Mouse (Mus musculus): ENCODE data around the gene Slk.

Gene Slk

DNA sequence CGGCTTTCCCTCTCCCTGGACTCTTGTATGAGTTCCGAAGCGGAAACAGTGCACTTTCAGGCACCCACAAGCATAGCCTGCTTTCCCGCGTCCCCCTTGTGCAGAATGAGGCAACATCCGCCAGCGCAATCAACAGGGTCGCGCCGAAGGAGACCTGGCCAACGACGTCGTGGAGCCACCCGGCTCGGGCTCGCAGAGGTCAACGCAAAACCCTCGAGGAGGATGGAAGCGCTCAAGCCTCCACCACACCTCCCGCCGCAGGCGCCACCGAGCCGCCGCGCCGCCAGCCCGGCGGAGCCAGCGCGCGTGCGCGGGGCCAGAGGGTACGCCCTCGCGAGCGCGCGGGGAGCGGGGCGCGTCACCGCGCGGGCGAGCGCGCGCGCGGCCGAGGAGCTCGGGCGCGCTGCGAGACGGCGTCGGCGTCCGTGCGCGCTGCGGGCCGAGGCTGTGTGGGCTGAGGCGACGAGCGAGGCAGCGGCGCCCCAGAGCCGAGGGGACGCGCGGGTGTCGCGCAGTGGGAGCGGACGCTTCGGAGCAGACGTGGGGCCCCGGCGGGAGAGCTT lies at the start of gene Slk:
TSS of gene Slk (plus strand) at position 454 of the 563 bp plus-strand sequence.
- DNase-seq = peak; percentile 72

DNA sequence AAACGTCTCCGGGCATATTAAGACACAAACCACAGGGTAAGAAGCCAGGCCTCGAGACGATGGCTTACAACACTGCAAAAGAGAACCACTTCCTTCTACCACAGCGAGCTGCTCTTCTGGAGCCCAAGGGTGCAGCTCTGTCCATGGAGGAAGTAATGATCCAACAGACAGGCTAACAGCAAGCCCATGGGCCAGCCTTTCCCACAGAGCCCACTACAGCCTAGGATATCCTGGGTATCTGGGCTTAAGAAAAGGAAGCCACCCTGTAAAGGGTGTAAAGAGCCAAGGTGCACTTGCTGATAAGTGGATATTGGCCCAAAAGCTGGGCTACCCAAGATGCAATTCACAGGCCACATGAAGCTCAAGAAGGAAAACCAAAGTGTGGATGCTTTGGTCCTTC lies 48.2 kb upstream of the Slk start:
- DNase-seq = no peak

GRCm38 (mm10) chr19:47532449-47532848 lies 47.0 kb upstream of the Slk start:
- no peak for DNase-seq

GRCm38 (mm10) chr19:47534131-47534530 lies 45.3 kb upstream of the Slk start:
- DNase-seq = no peak

- DNase-seq = peak; percentile 99
Measured at GRCm38 (mm10) chr19:47536521-47537299, 42.8 kb upstream of the Slk start.

DNA sequence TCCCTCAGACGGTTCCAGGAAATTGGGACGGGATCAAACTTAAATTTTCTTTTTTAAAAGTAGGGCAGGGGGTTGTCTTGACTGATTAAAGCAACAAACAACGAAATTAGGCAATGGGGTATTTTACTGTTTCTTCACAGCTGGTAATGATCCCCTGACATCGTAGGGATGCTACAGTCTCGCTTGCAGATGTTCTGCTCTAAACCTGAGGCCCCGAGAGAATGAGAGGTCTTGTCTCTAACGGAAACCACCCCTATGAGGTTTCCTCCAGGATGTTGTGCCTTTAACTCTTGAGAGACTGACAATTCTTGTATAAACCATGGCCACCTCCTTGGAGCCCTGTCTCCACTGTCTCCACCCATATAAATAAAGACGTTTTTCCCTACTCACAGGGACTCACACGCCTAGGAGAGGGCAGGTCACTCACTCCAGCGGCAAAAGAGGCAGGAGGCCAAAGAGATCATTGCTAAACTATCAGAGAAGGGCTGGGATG lies 42.1 kb upstream of the Slk start, which contains the start of gene Stn1:
TSS of gene Stn1 (minus strand) at position 208 of the 493 bp plus-strand sequence.
- no peak for DNase-seq

- no peak for DNase-seq
Measured at GRCm38 (mm10) chr19:47537879-47538278, 41.6 kb upstream of the Slk start.

GRCm38 (mm10) chr19:47538801-47539200 lies 40.7 kb upstream of the Slk start:
- no peak for DNase-seq

DNA sequence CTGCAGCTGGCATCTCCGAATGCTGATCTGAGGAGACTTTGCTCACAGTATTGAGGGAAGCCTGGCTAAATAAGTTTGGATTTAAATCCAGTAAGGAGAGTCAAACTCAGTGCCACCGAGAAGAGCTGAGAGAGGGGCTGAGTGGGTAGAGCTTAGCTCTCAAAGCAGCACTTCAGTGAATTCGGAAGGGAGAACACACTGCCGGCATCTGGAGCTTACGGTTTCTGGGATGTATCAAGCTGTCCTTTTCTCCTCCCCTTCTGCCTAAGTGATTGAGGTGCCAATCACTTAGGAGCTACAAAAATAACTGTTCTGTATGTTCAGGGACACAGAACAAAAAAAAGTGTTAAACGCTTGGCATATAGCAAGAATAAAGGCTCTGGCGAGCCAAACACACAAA lies 37.0 kb upstream of the Slk start:
- no peak for DNase-seq

- no peak for DNase-seq
Measured at GRCm38 (mm10) chr19:47545055-47545454, 34.4 kb upstream of the Slk start.

DNA sequence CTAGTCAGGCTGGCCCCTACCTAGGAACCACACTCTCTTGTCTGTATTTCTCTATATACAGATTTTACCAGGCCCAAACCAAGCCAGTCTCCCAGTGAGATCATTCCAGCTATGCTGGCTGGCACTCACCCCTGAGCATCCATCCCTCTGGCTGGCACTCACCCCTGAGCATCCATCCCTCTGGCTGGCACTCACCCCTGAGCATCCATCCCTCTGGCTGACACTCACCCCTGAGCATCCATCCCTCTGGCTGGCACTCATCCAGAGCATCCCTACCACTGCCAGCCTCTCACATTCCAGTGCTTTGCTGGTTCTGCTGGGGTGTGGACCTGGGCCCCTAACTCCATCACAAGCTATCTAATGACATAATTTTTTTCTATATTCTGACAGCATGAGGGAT lies 34.0 kb upstream of the Slk start:
- no peak for DNase-seq

DNA sequence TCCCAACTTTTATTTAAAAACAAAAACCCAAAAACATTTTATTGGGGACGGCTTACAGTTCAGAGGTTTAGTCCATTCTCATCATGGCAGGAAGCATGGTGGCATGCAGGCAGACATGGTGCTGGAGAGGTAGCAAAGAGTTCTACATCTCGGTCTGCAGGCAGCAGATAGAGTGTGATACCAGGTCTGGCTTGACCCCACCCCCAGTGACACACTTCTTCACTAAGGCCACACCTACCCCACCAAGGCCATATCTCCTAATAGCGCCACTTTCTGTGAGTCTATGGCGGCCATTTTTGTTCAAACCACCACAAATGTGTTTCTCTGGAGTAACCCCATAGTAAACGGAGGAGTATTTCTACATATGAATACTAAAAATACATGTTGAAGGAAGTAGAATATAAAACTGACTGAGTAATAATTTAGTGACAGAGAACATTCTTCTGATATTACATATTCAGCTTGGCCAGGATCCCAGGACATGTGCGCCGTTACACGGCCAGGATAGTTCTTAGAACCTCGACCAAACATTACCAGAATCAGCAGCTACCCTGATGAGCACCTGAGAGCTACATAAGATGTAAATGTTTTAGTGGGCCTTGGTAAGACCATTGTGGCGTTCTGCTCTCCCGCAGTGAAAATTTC lies 30.9 kb upstream of the Slk start:
- no peak for DNase-seq

DNA sequence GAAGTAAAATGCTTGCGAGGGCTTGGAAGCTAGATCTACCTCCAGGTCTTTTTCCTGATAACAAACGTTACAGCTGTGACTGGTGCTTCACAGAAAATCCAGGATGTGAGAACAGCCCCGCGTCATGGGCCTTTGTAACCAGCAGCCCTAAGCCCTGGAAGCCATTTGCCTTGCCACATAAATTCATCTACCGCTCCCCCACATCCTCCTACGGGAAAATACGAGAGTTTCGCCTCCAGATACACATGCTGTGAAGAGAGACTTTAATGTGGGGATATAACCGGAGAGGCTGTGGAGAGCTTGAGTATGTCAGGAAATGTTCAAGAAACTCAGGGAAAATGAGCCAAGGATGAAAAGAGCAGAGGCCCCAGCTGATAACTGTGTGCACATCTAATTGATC lies 30.3 kb upstream of the Slk start:
- DNase-seq = no peak

GRCm38 (mm10) chr19:47549584-47549983 lies 29.9 kb upstream of the Slk start:
- no peak for DNase-seq

DNA sequence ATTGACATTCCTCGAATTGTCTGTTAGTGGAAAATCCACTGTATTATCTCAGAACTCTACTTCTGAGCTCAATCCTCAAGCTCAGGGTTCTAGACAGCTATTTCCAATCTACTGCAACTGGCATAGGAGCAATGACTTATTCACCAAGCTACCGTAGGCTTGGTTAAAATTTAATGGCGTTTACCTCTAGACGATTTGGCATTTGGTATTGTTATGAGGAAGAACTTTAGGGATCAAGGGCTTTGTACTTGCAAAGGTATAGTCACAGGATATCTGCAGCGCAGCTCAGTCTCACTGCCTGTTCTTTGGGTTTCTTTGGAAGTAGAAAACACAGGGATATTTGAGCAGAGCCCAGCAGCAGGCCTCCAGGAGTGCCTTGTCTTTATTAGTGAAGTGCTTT lies 20.3 kb upstream of the Slk start:
- no peak for DNase-seq

DNA sequence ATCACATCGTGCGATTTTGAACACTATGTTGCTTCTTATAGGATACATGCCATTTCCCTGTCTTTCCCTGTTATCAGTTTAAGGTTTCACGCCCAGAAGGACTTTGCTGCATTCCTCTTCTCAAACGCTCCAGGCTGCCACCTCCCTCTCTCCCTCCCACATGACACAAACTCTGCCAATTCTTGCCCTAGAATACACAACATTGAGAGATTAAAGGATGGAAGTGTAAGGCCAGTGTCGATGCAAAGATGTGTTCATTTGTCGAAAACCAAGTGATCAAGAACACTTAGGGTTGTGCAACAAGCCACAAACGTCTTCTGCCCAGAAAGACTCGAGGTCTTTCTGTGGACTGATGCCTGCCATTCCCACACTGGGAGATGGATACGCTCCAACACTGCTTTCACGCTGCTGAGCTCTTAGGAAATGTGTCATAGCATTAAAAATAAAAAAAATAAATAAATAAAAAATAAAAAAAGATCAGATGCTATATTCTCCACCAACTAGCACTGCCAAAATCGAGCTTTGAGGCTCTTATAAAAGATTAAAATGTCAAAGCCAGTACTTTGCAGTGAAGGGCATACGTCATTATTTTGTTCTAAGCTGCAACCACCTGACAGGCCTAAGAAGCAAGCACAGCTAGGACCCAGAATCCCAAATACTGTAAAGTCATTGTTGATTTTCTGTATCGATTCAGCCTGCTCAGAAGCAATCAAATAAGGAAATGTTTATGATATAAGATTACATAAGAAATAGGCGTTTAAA lies 19.5 kb upstream of the Slk start:
- no peak for DNase-seq

DNA sequence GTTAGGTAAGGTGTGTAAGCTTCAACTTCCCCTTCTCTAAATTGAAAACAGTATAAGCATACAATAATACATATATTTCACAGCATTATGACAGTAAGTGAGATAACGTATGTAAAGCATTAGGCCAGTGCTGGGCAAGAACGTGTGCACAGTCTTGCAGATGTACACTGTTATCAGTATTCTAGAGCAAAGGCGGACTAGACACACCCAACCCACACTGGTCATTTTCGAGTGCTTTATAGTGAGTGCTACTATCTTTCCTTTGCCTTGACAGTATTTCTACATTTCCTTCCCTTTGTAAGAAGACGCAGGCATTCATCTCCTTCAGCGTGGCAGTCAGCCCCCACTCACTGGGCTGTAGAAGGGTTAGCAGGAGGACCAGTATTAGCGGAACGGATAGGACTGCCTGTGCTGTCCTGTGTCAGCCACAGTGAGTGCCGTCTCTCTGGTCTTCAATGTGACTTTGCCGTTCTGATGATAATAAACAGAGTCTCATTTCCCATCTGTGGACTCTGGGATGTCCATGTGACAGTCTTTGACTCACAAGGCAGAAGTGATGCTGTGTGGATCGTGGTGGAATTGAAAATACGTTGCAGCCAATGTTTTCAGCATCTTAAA lies 18.8 kb upstream of the Slk start:
- no peak for DNase-seq

DNA sequence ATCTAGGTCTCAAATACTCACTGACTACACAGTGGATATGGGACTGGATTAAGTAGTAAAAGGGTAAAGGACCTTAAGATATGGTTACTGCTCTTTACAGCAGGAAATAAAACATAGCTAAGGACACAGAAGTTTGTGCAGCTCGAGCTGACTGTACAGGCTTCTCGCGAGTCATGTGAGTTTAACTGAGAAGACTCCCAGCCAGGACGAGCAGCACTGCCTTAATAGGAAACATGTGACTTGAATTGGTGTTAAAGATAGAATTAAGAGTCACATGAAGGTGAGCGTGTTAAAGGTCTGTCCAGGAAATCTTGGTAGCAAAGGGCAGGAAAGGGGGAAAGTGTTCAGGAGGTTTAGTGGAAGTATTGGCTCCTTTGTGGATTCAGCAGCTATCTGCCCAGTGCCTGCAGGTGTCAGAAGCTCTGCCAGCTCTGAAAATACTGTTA lies 17.5 kb upstream of the Slk start:
- no peak for DNase-seq

- no peak for DNase-seq
Measured at GRCm38 (mm10) chr19:47563715-47564114, 15.8 kb upstream of the Slk start.

DNA sequence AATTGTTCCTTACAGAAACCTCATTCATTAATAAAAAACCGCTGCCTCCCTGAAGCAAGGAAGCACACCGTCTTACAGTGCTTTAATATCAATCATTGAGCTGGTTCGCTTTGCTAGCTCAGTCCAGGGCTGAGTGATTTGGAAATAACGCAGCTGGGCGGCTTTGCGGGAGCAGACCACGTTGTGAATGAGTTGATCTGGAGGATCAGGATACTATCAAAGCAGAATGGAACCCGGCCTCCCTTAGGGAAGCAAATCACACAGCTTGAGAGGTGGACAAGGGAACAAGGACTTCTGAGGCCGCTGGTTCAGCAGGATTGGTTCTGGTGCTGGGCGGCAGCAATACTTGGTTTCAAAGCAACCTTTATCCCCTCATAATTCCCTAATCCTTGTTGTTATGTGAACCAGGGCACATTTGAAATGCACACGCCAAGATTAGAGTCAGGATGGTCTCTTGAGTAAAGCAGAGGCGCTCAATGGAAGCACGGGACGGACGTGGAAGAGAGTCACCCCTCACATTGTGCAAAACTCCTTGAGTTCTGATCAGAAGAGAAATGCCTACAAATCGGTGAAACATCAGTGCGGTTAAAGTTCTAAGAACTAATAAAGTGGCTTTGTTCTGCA lies 14.3 kb upstream of the Slk start:
- no peak for DNase-seq

- no peak for DNase-seq
Measured at GRCm38 (mm10) chr19:47565994-47566393, 13.5 kb upstream of the Slk start.

GRCm38 (mm10) chr19:47570042-47570441 lies 9.4 kb upstream of the Slk start:
- no peak for DNase-seq

All from right cerebral cortex, postnatal 14 days (tissue).